Mouse (Mus musculus) kidney, adult 11 months (tissue): Measurements from ENCODE around the gene Ndufs8.

Experiments
- DNase-seq: peaks from one replicate; pipeline ENCODE4 v3.0.0; 2022

The Ndufs8 gene

GRCm38 (mm10) chr19:3903648-3904362 lies 8.8 kb downstream of the Ndufs8 start:
- DNase-seq = no peak

GRCm38 (mm10) chr19:3902966-3903365 lies 9.6 kb downstream of the Ndufs8 start:
- DNase-seq = no peak

- no peak for DNase-seq
Observed at GRCm38 (mm10) chr19:3899618-3900017, 13.0 kb downstream of the Ndufs8 start.

DNA sequence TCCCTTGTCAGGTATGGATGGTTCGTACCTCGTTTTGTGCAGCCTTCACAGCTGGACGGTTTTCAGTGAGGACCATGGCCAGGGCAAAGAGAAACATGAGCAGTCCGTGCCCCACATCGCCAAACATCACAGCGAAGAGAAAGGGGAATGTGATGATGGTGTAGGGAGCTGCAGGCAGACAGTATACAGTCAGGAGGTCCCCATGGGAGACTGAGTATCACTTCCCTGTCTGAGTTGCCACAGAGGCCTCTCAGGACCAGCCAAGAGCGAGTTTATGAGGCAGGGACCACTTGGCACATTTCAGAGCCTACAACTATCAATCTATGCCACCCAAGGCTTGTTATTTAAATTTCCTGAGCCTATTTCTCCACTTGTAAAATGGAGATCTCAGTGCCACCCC lies 13.6 kb downstream of the Ndufs8 start:
- no peak for DNase-seq

- no peak for DNase-seq
Observed at GRCm38 (mm10) chr19:3897557-3897956, 15.0 kb downstream of the Ndufs8 start.

GRCm38 (mm10) chr19:3896208-3896607 lies 16.4 kb downstream of the Ndufs8 start:
- DNase-seq = no peak

DNA sequence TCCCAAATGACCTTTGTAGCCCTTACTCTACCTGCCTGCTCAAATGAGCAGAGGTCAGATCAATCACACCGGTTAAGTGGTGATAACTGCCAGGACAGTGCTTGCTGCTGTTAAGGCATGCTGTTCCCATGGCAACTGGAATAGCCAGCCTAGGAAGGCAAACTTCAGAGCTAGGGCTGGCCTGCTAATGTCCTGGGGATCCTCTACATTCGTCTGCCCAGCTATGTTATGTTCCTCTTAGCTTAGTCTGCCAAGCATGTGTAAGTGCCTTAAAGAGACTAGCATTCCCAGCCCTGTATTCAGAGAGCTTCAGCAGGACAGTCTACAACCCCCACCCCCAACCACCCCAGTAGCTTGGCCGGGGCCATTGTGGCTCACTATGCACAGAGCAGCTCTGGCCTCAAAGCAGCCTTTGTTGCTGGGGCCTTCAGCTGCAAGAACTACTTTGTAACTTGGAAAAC lies 17.4 kb downstream of the Ndufs8 start:
- no peak for DNase-seq

DNA sequence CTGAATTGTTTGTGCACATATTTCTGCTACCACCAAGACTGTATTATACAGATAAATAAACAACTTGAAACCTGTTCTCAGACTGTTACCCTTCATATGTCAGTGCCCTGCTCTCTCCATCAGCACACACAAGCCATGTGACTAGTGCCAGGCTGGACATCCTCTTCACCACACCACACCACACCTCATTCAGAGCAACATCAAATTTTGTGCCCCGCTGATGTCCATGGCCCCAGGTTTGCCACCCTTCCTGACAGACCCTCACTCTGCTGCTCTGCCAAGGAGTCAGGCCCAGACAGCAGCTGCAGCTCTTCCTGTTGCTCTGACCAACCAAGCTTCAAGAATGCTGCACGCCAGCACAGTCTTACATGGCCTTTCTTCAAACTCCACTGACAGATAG lies 18.3 kb downstream of the Ndufs8 start:
- no peak for DNase-seq

- no peak for DNase-seq
Observed at GRCm38 (mm10) chr19:3893545-3894116, 18.9 kb downstream of the Ndufs8 start.

DNA sequence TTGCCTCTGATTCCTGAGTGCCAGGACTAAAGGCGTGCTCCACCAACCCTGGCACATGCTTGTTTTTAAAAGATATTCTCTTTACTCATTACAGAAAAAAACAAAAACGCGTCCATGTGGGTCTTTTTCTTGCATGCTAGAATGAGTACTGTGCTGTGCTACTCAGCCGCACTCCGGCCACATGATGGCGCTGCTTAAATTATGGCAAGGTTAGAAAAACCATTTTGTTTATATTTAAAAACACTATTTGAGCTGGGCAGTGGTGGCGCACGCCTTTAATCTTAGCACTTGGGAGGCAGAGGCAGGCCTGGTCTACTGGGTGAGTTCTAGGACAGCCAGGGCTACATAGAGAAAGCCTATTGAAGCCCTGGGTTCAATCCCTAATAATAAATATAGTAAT lies 22.4 kb downstream of the Ndufs8 start:
- no peak for DNase-seq

DNA sequence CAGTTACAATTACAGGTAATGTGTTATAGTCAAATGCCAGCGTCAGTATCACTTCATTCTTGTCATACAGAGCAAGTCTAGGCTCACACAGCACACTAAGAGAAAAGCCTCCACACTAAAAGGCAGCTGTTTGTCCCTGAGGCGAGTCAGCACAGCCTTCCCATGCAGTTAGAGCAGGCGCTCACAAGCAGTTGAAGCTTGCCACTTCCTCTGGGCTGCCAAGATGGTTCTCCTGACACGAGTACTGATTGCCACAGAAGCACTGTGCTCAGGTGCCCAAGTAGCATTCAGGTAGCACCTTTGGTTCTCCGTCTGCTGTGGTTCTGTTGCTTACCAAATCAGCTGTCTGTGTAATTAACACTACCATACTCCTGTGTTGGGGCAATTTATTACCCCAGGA lies 23.5 kb downstream of the Ndufs8 start:
- DNase-seq = no peak

- no peak for DNase-seq
Observed at GRCm38 (mm10) chr19:3884325-3884990, 28.1 kb downstream of the Ndufs8 start.

- DNase-seq = no peak
Observed at GRCm38 (mm10) chr19:3882214-3882613, 30.4 kb downstream of the Ndufs8 start.

DNA sequence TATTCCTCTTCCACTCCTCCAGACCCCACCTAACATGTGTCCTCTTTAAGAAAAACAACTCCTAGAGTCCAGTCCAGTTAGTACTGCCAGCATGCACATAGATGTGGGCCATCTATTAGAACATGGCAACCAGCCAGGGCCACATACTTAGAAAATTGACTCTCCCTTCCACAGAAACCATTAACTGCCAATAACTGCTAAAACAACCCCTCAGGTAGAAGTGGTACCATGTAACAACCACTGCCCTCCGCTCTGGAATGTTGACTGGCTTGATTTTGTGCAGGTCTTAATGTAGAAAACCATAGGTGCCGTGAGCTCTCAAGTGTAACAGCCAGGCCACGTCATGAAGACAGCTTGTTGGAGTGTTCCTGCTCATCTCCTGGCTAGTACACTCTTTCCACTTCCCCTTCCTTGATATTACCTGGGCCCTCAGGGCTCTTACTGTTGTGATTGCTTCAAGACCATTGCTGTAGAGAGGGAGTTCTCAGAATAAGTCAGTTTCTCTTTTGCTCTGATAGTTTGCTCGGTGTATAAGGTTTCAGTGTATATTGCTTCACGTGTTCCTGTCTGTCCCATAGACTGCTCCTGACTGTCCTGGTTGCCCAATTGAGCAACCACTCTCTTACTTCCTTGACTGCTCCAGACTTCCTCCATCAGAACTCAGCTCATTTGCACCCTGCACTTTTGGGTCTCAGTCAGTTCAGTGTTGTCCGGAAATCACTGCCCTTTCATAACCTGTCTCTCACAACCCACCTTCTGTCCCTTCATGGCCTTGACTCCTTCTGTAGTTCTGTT lies 32.3 kb downstream of the Ndufs8 start:
- DNase-seq = peak; percentile 58

- no peak for DNase-seq
Observed at GRCm38 (mm10) chr19:3875045-3875444, 37.5 kb downstream of the Ndufs8 start.

DNA sequence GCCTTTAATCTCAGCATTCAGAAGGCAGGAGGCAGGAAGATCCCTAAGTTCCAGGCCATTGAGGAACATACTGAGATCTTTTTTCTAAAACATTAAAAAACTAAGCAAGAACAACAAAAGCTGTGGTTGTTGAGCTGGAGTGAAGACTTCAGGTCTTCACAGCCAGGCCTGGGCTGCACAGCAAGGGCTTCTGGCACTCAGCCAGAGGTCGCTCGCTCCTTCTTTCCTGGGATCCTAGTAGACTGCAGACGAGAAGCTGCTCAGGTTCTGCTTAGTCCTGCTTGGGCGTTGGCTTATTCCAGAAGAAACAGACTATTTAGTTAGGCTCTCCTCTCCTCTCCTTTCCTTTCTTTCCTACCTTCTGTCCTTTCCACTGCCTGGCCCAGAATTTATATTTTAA lies 40.2 kb downstream of the Ndufs8 start:
- DNase-seq = no peak

- DNase-seq = no peak
Observed at GRCm38 (mm10) chr19:3871468-3871867, 41.1 kb downstream of the Ndufs8 start.

- no peak for DNase-seq
Observed at GRCm38 (mm10) chr19:3868290-3868689, 44.3 kb downstream of the Ndufs8 start.

GRCm38 (mm10) chr19:3864960-3865359 lies 47.6 kb downstream of the Ndufs8 start:
- DNase-seq = no peak

GRCm38 (mm10) chr19:3862713-3863112 lies 49.9 kb downstream of the Ndufs8 start:
- DNase-seq = no peak
